Mouse (Mus musculus): ENCODE measurements around the gene Lenep. TPM values are rescaled to one million over a fixed set of nuclear protein-coding genes. Genes with fewer than 3 reads are reported as not detected.
A peak's percentile ranks its signal among the peaks of the same experiment; 100 is the strongest.

The Lenep gene
- polyA plus RNA-seq (2016; fragmentation: Nextera tagmentation; extraction: Ambion mirVana), result 0.68 and 1.2 TPM in 2 replicates

DNA sequence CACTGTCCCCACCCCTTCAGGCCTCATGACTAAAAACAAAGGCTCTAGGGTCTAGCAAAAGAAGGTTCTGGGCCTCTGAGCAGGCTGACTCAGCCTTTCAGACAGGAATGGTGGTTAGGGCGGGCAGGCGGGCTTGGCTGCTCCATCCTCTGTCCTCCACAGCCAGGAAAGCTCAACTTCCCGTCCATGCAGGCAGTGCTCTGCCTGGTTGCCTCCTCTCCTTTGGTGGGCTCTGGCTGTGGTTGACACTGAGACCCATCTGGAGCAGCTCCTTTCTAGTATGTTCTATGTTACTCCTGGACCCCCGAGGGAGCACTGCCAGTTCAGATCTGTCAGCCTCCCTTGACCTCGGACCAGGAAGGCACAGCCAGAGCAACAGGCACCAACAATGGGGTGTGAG, at the start of gene Lenep:
Gene Lenep, minus strand, starts transcription at position 101 of the 400 bp plus-strand sequence.
- H3K4me1 ChIP-seq, result peaks cover 6% of the 10 kb centered on the region; the same call in 1 of the 2 replicates
- no peak within 1 kb of the TSS for H3K4me3 ChIP-seq
- H3K27me3 ChIP-seq (ENCODE audit: low read depth, poor library complexity, severe bottlenecking), result no peaks in the 10 kb centered on the region
- no peaks in the 10 kb centered on the region for H3K9me3 ChIP-seq (replicated peaks)
- H3K27ac ChIP-seq (replicated peaks), result no peak within 1 kb of the TSS
- WGBS, result 76% methylated on average over 5 of the region's 5 CpGs
- peaks cover 59% of the 10 kb centered on the region for H3K36me3 ChIP-seq
- DNase-seq (ENCODE audit: low spot score), result no peak

DNA sequence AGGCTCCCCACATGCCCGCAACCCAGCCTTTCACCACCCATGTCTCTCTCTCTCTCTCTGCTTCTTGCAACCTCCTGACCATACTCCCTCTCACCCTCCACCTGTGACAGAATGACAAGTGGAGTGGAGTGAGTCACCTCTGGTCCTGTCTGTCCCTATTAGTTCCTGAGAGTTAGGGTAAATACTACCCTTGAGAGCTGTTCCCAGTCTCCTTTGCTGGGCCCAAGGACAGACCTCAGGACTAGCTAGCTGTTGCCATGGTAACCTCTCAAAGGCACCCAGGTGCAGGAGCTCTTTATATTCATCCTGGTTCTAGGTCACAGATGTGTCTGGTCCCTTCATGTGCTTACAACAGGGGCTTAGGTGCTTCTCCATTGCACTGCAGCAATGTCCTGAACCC, 49.3 kb upstream of the Lenep start:
- H3K4me3 ChIP-seq, result no peak overlapping the region
- peaks cover 32% of the 10 kb centered on the region for H3K4me1 ChIP-seq
- no peak for DNase-seq (ENCODE audit: low spot score)
- no peaks in the 10 kb centered on the region for H3K27me3 ChIP-seq (ENCODE audit: low read depth, poor library complexity, severe bottlenecking)
- 96% methylated on average over 1 of the region's 1 CpGs for WGBS
- H3K27ac ChIP-seq (replicated peaks), result 0 out of 2 replicates have a peak overlapping the region, but pooled peaks have one; percentile 4
- H3K9me3 ChIP-seq (replicated peaks), result no peaks in the 10 kb centered on the region
- H3K36me3 ChIP-seq, result peaks cover 17% of the 10 kb centered on the region; the same call in 1 of the 2 replicates

DNA sequence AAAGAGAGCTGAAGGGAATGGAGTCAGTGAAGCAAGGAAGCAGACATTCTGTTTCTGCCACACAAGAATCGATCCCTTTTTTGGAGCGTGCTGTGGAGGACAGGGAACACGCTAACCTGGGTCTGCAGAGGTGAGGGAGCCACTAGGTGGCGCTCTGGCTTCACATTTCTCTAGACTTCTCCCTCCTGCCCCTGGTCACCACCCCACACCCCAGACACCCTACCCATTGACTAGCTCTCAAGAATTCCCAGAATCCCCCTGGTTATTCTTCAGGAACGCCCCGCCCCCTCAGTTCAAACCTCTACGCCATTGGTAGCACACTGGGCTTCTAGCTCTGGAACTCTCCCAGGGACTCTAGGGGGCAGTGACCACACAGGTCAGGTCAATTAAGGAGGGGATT, 46.9 kb upstream of the Lenep start:
- Histone ChIP-seq H3K27ac (replicated peaks) (no peak overlapping the region), H3K27me3 (ENCODE audit: low read depth, poor library complexity, severe bottlenecking) (no peaks in the 10 kb centered on the region), H3K4me1 (peaks cover 18% of the 10 kb centered on the region), H3K4me3 (peak overlapping the region; percentile 14; the same call in 1 of the 2 replicates), H3K9me3 (replicated peaks) (no peaks in the 10 kb centered on the region), H3K36me3 (peaks cover 34% of the 10 kb centered on the region)
- peak; percentile 64 for DNase-seq (ENCODE audit: low spot score)
- WGBS, result 45% methylated on average over 7 of the region's 7 CpGs

GRCm38 (mm10) chr3:89448720-89449537, 46.3 kb upstream of the Lenep start:
- Histone ChIP-seq H3K9me3 (replicated peaks) (no peaks in the 10 kb centered on the region), H3K27me3 (ENCODE audit: low read depth, poor library complexity, severe bottlenecking) (no peaks in the 10 kb centered on the region), H3K4me1 (peaks cover 16% of the 10 kb centered on the region), H3K27ac (replicated peaks) (no peak overlapping the region), H3K4me3 (no peak overlapping the region), H3K36me3 (peaks cover 34% of the 10 kb centered on the region)
- DNase-seq (ENCODE audit: low spot score), result no peak
- WGBS, result 73% methylated on average over 13 of the region's 13 CpGs

DNA sequence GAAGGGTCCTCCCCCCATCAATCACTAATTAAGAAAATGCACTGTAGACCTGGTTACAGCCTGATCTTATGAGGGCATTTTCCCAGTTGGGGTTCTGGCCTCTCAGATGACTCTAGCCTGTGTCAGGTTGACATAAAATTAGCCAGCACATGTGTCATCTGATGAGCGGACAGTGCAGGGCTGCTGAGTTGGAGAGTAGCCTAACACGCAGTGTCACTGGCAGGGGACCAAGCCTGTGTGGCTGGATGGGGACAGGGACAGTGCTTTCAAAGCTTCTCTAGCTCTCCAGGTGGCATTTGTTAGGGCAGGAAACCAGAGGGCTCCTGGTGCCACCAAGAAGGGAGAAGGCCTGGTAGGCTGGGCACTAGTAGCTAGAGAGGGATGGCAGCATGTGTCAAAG, 38.1 kb upstream of the Lenep start:
- Histone ChIP-seq H3K27me3 (ENCODE audit: low read depth, poor library complexity, severe bottlenecking) (no peaks in the 10 kb centered on the region), H3K9me3 (replicated peaks) (no peaks in the 10 kb centered on the region), H3K4me1 (peaks cover 22% of the 10 kb centered on the region), H3K4me3 (no peak overlapping the region), H3K27ac (replicated peaks) (no peak overlapping the region), H3K36me3 (peaks cover 21% of the 10 kb centered on the region)
- 96% methylated on average over 2 of the region's 2 CpGs for WGBS
- no peak for DNase-seq (ENCODE audit: low spot score)

- no peaks in the 10 kb centered on the region for H3K27me3 ChIP-seq (ENCODE audit: low read depth, poor library complexity, severe bottlenecking)
- H3K4me1 ChIP-seq, result peaks cover 25% of the 10 kb centered on the region
- peak; percentile 50 for DNase-seq (ENCODE audit: low spot score)
- peak overlapping the region; percentile 76 for H3K27ac ChIP-seq (replicated peaks)
- no peaks in the 10 kb centered on the region for H3K9me3 ChIP-seq (replicated peaks)
- 22% methylated on average over 5 of the region's 5 CpGs for WGBS
- H3K4me3 ChIP-seq, result peak overlapping the region; percentile 59
- peaks cover 37% of the 10 kb centered on the region for H3K36me3 ChIP-seq
These were observed 34.7 kb upstream of the Lenep start for GRCm38 (mm10) chr3:89437269-89437668.

- Histone ChIP-seq H3K27me3 (ENCODE audit: low read depth, poor library complexity, severe bottlenecking) (no peaks in the 10 kb centered on the region), H3K4me1 (peaks cover 31% of the 10 kb centered on the region), H3K9me3 (replicated peaks) (no peaks in the 10 kb centered on the region), H3K36me3 (peaks cover 40% of the 10 kb centered on the region), H3K4me3 (peak within 1 kb of the TSS; percentile 59), H3K27ac (replicated peaks) (peak within 1 kb of the TSS; percentile 76)
- peak; percentile 88 for DNase-seq (ENCODE audit: low spot score)
- 5% methylated on average over 16 of the region's 16 CpGs for WGBS
These were observed 33.9 kb upstream of the Lenep start, which contains the start of gene Pbxip1 for GRCm38 (mm10) chr3:89436176-89437113. Gene Pbxip1 (plus strand): TSS chr3:89436706.

DNA sequence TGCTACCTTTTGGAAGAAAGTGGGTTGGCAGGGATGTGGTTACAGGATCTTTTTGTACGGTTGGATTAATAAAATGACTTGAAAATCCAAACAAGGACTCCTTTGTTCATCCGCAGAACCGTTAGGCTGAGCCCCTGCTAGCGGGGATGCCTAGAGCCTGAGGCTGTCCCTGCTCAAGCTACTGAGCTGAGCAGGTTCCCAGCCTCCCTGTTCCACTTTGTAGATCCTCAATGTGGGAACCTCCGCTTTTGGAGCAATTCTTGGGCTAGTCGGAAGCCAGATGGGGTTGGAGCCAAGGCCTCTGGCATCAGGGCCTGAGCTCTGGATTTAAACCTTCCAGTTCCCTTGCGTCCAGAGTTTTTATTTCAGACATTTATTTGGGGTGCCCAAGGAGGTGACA, 32.4 kb upstream of the Lenep start:
- 81% methylated on average over 7 of the region's 7 CpGs for WGBS
- Histone ChIP-seq H3K9me3 (replicated peaks) (no peaks in the 10 kb centered on the region), H3K27ac (replicated peaks) (no peak overlapping the region), H3K36me3 (peaks cover 33% of the 10 kb centered on the region), H3K27me3 (ENCODE audit: low read depth, poor library complexity, severe bottlenecking) (no peaks in the 10 kb centered on the region), H3K4me3 (no peak overlapping the region), H3K4me1 (peaks cover 43% of the 10 kb centered on the region)
- no peak for DNase-seq (ENCODE audit: low spot score)

- Histone ChIP-seq H3K4me1 (peaks cover 49% of the 10 kb centered on the region), H3K27ac (replicated peaks) (no peak overlapping the region)
- WGBS, result 84% methylated on average over 11 of the region's 11 CpGs
These were observed 31.9 kb upstream of the Lenep start for GRCm38 (mm10) chr3:89434532-89434931.

GRCm38 (mm10) chr3:89432606-89433005, 30.0 kb upstream of the Lenep start:
- Histone ChIP-seq H3K27ac (replicated peaks) (no peak overlapping the region), H3K9me3 (replicated peaks) (no peaks in the 10 kb centered on the region), H3K27me3 (ENCODE audit: low read depth, poor library complexity, severe bottlenecking) (no peaks in the 10 kb centered on the region), H3K4me3 (no peak overlapping the region), H3K4me1 (peaks cover 45% of the 10 kb centered on the region), H3K36me3 (peaks cover 45% of the 10 kb centered on the region)
- WGBS, result 95% methylated on average over 8 of the region's 8 CpGs
- no peak for DNase-seq (ENCODE audit: low spot score)

More at GRCm38 (mm10) chr3:89434532-89434931, 31.9 kb upstream of the Lenep start:
- DNase-seq (ENCODE audit: low spot score), result no peak
- Histone ChIP-seq H3K27me3 (ENCODE audit: low read depth, poor library complexity, severe bottlenecking) (no peaks in the 10 kb centered on the region), H3K36me3 (peaks cover 32% of the 10 kb centered on the region), H3K4me3 (0 out of 2 replicates have a peak overlapping the region, but pooled peaks have one; percentile 14), H3K9me3 (replicated peaks) (no peaks in the 10 kb centered on the region)

GRCm38 (mm10) chr3:89430171-89431159, 27.9 kb upstream of the Lenep start, which contains the start of gene Pygo2:
Gene Pygo2 (plus strand): TSS chr3:89430214.
- 3% methylated on average over 67 of the region's 68 CpGs for WGBS
- Histone ChIP-seq H3K4me3 (peak within 1 kb of the TSS; percentile 95), H3K4me1 (peaks cover 28% of the 10 kb centered on the region), H3K27me3 (ENCODE audit: low read depth, poor library complexity, severe bottlenecking) (no peaks in the 10 kb centered on the region), H3K36me3 (peaks cover 64% of the 10 kb centered on the region), H3K9me3 (replicated peaks) (no peaks in the 10 kb centered on the region), H3K27ac (replicated peaks) (peak within 1 kb of the TSS; percentile 94)
- DNase-seq (ENCODE audit: low spot score), result peak; percentile 95
